Mouse (Mus musculus) spleen, postnatal 36 days (tissue): ENCODE measurements around the gene Cyp17a1.

Source experiments
- DNase-seq, 2 experiments: peaks; one replicate each; pipeline ENCODE4 v3.0.0; 2022; ENCODE audit warnings: low spot score in 2 of 2, mixed read lengths in 1 of 2

Cyp17a1 gene

DNA sequence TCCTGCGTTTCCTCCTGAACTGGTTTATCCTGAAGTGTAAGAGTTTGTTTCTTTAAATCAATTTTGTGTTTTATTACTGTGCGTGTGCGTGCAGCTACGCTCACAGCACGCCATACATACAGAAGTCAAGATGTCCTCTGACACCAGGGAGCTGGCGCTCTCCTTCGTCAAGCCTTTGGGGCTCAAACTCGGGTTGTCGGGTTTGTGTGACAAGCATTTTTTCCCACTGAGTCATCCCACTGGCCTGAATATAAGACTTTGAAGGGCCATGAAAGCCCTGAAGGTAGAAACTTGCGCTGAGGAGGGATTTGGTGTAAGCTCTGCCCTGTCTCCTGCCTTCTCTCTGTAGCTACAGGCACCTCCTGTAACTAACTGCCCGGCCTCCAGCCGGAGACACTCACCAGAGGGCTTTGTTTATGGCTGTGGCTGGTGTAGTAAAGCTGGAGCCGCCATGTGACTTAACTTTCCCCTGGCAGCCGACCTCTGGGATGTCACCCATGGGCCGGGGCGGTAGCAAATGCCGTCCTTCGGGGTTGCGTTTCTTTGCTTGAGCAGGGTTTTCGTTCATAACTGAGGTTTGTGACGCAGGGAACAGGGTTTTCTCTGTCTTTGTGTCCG lies 30.7 kb downstream of the Cyp17a1 start:
- DNase-seq = no peak

DNA sequence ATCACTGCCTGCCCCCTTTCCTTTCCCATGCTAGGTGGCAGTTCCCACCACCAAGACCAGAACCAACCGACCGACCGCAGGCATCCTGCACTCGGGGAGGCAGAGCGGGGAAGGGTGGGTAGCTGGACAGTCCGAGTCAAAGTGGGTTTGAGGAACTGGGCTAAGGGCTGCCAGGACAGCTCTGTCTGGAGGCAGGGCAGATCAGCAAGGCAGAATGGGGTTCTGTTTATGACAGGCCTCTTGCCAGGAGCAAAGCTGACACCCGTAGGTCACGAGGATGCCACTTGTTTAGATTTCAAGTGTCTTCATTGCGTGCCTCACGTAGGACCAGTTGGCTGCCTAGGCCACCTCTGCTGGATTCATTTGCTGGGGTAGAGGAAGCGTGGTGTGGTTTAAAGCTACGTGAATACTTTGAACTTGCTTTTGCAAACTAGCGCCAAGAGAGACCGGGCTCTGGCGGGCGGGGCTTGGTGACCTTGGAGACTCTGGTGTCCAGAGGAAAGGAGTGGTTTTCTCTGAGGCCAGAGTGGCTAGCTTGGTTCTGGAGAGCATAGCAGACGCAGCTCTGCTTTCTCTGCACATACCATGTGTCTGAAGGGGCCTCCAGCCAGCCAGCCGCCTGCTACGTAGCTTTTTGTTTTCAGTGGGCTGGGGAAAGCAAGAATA lies 31.4 kb downstream of the Cyp17a1 start:
- DNase-seq = no peak

DNA sequence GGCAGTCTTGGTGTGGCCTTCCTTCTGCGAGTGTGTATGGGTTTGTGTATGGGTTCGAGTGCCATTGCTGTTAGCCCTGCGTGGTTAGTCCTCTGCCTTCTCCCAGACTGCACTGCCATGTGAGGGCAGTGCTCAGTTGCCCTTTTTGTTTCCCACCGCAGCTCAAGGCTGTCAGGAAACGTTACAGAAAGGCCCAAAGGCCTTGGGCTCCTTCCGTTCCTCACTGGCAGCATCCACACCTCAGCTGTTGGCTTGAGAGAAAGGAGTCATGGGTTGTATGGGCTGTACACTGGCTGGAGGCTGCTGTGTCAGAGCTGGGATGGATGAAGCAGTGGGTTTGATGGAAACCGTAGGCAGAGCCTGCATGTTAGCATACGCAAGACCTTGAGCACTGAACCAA lies 32.2 kb downstream of the Cyp17a1 start:
- DNase-seq = no peak

DNA sequence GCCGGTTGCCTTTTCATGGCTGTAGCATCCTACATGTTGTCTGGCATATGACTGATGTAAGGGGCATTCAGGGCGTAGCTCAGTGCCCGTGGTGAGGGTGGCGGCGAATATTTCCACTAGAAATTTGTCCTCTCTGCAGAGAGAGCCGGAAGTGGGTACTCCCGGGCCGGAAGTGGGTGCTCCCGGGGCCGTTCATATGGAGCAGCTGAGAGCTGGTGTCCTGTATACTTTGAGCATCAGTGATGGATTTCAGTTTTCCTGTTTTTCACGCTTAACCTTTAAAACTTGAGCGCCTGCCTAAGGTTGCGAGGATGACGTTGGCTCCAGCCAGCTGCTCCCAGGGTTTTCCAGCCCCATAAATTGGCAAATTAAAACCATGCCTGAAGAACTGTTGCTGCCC lies 33.5 kb downstream of the Cyp17a1 start:
- DNase-seq = no peak

- DNase-seq = no peak
Measured at GRCm38 (mm10) chr19:46639053-46639452, 33.9 kb downstream of the Cyp17a1 start.

DNA sequence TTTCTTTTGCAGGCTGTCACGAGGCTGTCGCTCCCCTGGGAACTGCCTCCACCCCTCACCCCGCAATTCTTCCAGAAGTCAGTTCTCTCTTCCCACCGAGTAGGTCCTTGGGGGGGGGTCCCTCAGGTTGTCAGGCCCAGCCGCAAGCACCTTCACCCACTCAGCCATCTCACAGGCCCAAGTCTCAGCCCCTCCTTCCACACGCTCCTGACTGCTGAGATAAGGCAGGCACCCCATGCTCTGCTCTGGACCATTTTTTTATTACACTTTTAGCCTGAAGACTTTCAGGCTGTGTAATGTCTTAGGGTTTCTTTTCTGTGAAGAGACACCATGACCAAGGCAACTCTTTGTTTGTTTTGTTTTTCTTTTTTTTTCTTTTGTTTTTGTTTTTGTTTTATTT lies 35.4 kb downstream of the Cyp17a1 start:
- no peak for DNase-seq

GRCm38 (mm10) chr19:46635766-46636165 lies 37.2 kb downstream of the Cyp17a1 start:
- no peak for DNase-seq

DNA sequence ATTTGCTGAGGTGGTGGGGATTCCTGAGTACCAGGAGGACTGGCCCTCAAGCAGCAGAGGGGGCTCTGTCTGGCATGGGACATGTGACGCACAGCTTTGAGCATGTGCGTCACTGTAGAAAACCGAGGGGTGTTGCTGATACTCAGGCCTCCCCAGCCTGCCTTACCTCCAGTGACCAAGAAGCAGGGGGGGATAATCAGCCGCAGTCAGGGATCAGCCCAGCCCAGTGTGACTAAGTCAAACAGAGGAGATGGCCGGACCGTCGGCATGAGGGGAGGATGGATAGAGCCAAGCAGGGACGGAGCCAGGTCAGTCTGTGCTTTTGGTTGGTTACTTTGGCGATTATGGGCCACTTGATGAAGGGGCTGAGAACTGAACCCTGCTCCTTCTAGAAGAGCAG lies 41.3 kb downstream of the Cyp17a1 start:
- DNase-seq = no peak

- DNase-seq = no peak
Measured at GRCm38 (mm10) chr19:46629807-46630206, 43.2 kb downstream of the Cyp17a1 start.

DNA sequence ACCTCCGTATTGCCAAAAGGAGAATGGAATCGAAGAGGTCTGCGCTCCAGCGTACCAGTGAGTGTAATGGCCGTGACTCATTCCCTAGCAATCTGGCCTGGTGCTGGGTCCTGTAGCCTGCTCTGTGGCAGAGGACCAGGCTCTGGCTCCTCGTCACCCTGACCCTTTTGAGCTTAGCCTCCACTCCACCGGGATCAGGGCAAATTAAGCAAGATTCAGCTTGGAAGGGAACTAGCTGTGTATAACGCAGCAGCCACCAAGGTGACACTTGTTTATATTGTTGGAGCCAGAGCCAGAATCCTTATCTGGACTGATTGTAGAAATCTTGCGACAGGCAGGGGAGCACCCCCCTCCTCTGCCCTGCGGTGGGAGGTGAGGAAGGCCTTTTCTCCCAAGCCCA lies 44.6 kb downstream of the Cyp17a1 start:
- DNase-seq = no peak

- DNase-seq = no peak
Measured at GRCm38 (mm10) chr19:46625519-46625918, 47.5 kb downstream of the Cyp17a1 start.

GRCm38 (mm10) chr19:46625015-46625414 lies 48.0 kb downstream of the Cyp17a1 start:
- no peak for DNase-seq

DNA sequence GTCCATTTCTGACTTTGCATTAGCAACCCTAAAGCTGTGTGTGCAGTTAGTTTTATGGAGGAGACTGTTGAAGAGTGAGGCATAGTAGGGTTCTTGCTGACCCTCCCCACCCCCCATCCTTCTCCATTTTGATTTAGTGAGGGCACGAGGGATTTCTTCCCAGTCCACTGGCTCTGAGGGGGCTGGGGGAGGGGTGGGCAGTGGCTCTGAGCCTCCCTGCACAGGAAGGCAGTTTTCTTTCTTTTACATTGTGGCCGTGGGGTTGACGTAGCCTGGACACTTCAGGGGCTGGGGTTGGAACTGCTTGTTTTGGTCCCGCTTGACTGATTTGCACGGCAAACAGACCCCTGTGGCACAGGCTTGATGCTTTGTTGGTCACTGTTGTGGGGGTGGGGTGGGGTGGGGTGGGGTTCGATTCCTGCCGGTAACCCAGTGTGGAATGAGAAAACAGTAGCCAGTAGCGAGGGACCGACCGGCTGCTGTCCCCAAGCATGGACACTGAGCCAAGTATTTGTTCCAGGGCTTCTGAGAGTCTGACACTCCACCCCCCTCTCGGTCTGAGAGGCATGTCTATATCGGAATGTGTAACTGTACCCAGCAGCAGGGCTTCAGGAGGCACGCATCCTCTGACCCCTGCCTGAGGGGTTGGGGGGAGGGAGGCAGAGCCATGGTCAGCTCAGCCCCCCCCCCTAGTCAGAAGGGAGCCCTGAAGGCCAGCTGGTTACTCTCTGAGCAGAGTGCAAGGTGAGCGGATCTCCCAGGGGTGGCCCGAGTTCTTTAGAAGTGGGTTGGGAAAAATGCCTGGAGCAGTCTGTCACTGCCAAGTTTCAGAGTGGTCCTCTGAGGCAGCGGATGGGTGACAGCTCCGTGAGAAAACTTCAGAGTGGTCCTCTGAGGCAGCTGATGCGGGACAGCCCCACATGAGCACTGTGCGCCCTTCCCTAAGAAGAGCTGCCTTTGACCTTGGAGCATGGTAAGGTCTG lies 48.9 kb downstream of the Cyp17a1 start:
- DNase-seq = no peak

DNA sequence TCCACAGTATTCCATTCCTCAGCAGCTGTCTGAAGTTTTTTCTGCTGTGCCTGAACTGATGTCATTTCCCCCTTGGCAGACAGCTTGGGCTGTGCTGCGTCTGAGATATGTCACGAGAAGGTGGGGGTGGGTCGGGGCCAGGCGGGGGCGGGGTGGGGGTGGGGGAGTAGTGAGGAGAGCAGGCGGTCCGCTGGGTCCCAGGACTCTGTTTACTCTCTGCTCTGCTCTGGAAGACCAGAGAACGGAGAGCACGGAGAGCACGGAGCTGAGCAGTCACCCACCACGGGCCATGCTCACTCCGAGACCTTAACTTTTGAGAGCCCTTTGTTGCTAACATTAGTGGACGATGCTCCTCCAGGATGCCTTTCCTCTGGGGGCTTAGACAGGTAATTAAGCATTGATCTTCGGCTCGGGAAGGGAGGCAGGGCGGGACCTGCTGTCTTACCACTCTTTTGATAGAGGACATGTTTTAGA lies 49.7 kb downstream of the Cyp17a1 start:
- no peak for DNase-seq

- DNase-seq = no peak
Measured at GRCm38 (mm10) chr19:46622659-46623193, 50.2 kb downstream of the Cyp17a1 start.

DNA sequence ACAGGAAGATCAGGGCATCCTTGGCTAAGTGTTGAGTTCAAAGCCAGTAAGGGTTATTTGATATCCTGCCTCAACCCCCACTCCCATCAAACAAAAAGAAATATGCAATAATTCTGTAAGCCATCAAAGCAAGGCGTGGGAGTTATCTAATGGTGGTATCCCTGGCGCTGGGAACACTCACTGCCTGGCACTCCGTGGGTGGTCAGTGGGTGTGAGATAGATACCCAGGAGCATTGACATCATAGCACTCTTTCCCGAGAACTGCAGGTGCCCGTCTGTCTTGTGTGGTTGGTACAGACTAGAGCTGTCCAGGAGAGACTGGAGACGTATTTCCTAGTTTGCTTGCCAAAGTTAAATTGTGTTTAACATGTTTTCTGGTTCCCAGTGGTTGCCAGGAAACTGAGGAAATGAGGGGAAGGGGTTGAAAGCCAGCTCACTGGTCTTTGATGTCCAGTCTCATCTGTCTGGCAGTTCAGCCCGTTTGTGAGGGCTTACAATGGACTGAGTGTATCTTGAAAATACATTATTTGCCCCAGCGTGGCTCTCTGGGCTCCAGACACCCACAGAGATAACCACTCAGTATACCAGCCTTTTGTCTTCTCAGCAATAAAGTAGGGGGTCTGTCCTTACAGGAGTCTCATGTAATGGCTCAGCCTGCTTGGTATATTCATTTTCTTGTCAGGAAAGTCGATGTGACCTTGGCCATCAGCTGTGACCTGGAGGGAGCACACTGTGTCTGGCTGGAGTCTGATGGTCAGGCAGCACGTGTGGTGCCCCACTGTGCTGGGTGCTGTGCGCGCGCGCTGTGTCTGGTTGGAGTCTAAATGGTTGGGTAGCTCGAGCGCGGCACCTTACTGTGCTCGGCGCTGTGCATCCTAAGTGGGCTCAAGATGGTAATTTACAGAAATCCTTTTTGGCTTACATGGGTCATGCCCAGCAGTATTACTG lies 51.5 kb downstream of the Cyp17a1 start:
- no peak for DNase-seq

DNA sequence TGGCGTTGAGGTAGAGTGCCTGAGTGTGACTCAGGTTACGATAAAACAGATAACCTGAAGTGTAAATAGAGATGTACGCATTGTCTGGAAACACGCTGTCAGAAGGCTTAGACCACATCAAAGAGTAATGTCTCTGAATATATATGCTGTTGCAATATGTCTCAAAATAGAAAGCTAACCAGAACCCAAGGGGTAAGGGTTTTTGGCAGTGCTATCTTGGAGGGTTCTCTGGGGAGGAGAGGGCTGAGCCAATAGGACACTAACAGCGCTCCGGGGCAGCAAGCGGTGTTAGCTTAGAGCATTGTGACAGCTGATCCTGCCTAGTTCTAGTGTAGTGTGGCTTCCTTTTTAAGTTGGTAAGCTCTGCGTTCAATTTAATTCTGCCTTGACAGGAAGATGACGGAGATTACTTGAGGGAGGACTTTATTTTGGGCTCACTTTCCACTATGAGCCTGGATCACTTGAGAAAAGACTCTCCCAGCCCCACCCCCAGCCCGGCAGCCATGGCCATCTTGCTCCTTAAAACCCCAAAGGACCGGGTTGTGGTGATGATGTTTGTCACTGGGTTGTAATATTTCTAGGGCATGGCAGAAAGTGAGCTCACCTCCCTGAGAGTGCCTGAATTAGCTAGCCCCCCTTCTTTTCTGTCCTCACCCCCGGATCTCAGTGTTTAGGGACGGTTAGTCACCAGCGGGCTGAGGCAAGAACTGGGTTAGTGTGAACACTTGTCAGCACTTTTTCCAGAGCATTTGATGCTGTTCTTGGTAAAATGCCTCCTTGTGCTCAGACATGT lies 52.8 kb downstream of the Cyp17a1 start:
- no peak for DNase-seq

DNA sequence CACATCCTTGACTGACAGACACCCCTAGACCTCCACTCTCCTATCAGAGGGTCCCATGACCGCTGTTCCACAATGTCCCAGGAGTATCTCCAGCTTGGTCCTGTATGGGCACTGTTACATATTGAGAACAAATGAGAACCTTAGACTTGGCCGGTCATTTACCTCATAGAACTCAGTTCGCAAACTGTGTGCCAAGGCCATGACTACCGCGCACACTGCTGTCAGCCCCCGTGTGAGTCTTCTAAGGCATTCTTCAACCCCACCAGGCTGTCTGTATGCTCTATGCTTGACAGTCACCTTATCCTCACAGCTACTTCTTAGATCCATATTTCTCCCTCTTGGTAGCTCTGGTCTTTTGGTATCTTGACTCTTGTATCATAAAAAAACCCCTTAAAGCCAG lies 53.5 kb downstream of the Cyp17a1 start:
- DNase-seq = no peak

- DNase-seq = no peak
Measured at GRCm38 (mm10) chr19:46619001-46619400, 54.0 kb downstream of the Cyp17a1 start.

DNA sequence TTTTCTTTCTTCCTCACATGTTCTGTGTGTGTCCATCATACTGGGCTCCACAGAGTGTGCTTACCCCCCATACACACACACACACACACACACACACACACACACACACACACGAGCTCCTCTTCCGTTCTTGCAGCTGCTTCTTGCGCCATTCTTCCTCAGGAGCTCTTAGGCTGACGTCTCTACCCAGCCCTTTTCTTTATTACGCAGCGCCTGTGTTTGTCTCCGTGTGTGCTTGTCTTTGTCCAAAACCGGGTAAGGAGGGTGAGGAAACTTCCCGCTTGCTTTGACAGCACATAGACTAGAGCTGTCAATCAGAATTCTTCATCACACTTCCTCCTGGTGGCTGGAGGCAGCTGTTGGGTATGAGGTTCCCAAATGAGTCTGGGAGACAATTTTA lies 54.6 kb downstream of the Cyp17a1 start:
- DNase-seq = peak; percentile 19 to 35
